Mouse (Mus musculus): Measurements from ENCODE around the gene Plxdc2. TPM values are rescaled to one million over a fixed set of nuclear protein-coding genes. Genes with fewer than 3 reads are reported as not detected.

The Plxdc2 gene
- polyA plus RNA-seq, 1 experiment from 2014 or later, result 16.5 TPM

DNA sequence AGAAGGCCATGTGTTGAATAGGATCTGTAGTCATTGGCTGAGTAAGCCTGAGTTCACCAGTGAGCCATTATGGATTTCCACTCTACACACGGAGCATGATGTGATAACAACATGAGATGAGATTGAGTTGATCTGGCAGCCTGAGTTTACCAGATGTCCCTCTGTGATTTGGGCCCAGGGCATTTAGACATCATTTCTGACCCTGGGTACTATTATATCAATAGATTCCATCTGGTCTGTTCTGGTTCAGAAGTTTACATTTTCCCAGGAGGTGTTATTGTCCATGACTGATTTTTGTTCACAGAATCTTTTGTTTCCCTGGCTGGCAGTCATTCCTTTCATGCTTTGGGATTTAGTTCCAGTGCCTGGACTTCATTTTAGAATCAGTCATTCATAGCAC lies 146.7 kb downstream of the Plxdc2 start:
- DNase-seq (ENCODE audit: low spot score) (no peak), ATAC-seq (replicated peaks; ENCODE audit: low FRiP score) (no peak)
- no peak overlapping the region for H3K4me3 ChIP-seq (ENCODE audit: low read depth, low read length)
- no peak overlapping the region for H3K4me2 ChIP-seq (ENCODE audit: low read depth, low read length, severe bottlenecking)
- H3K36me3 ChIP-seq (ENCODE audit: control insufficient read depth, insufficient read depth, low read length), result no peaks in the 10 kb centered on the region
- no peak overlapping the region for H3K9ac ChIP-seq (ENCODE audit: low read length)
- H3K27ac ChIP-seq (ENCODE audit: low read depth, low read length), result no peak overlapping the region
- H3K9me3 ChIP-seq (ENCODE audit: control insufficient read depth, low read length), result no peaks in the 10 kb centered on the region
- no peaks in the 10 kb centered on the region for H3K4me1 ChIP-seq (replicated peaks; ENCODE audit: control insufficient read depth, insufficient read depth, low read length)
- 63% methylated on average over 1 of the region's 1 CpGs for WGBS
- no peaks in the 10 kb centered on the region for H3K27me3 ChIP-seq (ENCODE audit: control insufficient read depth, insufficient read depth, low read length)

DNA sequence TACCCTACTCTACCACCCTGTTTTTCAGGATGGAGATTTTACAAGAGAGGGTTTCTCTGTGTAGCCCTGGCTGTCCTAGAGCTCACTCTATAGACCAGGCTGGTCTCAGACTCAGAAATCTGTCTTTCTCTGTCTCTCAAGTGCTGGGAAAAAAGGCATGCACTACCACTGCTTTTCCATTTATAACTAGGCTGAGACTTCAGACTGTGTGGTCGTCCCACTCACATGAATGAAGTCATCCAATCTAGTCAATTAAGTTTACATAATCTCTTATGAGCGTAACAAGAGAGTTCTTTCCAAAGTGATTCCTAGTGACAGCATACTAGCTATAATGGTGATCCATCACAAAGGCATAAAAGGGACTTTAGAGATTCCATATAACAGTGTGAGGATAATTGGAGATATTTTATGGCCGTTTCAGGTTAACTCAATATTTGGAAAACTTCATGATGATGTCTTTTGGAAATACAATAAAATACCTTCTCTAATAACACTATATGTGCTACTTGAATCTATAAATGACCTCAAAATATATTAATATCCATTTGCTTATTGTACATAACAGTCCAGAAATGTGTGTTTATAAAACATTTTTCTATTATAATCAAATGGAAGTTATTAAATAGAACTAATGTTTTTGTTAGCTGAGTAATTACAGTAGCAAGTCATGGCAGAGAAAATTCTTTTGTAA lies 151.6 kb downstream of the Plxdc2 start:
- Histone ChIP-seq H3K4me1 (replicated peaks; ENCODE audit: control insufficient read depth, insufficient read depth, low read length) (no peaks in the 10 kb centered on the region), H3K36me3 (ENCODE audit: control insufficient read depth, insufficient read depth, low read length) (no peaks in the 10 kb centered on the region), H3K27ac (ENCODE audit: low read depth, low read length) (no peak overlapping the region), H3K4me3 (ENCODE audit: low read depth, low read length) (no peak overlapping the region), H3K4me2 (ENCODE audit: low read depth, low read length, severe bottlenecking) (no peak overlapping the region), H3K27me3 (ENCODE audit: control insufficient read depth, insufficient read depth, low read length) (no peaks in the 10 kb centered on the region), H3K9ac (ENCODE audit: low read length) (no peak overlapping the region), H3K9me3 (ENCODE audit: control insufficient read depth, low read length) (no peaks in the 10 kb centered on the region)
- DNase-seq (ENCODE audit: low spot score), result no peak
- WGBS, result 67% methylated on average over 3 of the region's 3 CpGs
- no peak for ATAC-seq (replicated peaks; ENCODE audit: low FRiP score)

DNA sequence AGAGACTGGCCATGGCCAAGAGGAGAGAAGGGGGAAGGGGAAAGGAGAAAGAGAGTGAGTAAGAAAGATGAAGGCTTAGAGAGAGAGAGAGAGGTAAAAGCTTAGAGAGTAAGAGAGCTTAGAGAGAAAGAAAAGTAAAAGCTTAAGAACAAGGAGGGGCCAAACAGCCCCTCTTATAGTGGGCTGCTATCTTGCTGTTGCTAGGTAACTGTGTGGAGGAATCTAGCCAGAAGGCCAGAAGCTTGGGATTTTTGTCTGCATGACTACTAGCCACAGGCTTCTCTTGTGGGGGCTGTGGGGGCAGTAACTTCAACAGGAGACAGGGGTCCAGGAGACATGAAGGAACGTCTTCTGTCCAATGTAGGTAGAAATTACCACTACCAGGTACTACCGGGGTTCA lies 162.0 kb downstream of the Plxdc2 start:
- Histone ChIP-seq H3K27me3 (ENCODE audit: control insufficient read depth, insufficient read depth, low read length) (no peaks in the 10 kb centered on the region), H3K4me1 (replicated peaks; ENCODE audit: control insufficient read depth, insufficient read depth, low read length) (no peaks in the 10 kb centered on the region), H3K9me3 (ENCODE audit: control insufficient read depth, low read length) (no peaks in the 10 kb centered on the region), H3K36me3 (ENCODE audit: control insufficient read depth, insufficient read depth, low read length) (no peaks in the 10 kb centered on the region), H3K9ac (ENCODE audit: low read length) (no peak overlapping the region), H3K27ac (ENCODE audit: low read depth, low read length) (no peak overlapping the region), H3K4me2 (ENCODE audit: low read depth, low read length, severe bottlenecking) (no peak overlapping the region), H3K4me3 (ENCODE audit: low read depth, low read length) (no peak overlapping the region)
- WGBS, result 59% methylated on average over 2 of the region's 2 CpGs
- DNase-seq (ENCODE audit: low spot score), result no peak
- ATAC-seq (replicated peaks; ENCODE audit: low FRiP score), result 0 out of 2 replicates have a peak, but pooled peaks have one; percentile 33

- no peaks in the 10 kb centered on the region for H3K4me1 ChIP-seq (replicated peaks; ENCODE audit: control insufficient read depth, insufficient read depth, low read length)
- no peak for DNase-seq (ENCODE audit: low spot score)
- WGBS, result 88% methylated on average over 1 of the region's 1 CpGs
- no peak overlapping the region for H3K9ac ChIP-seq (ENCODE audit: low read length)
- no peaks in the 10 kb centered on the region for H3K36me3 ChIP-seq (ENCODE audit: control insufficient read depth, insufficient read depth, low read length)
- ATAC-seq (replicated peaks; ENCODE audit: low FRiP score), result no peak
- H3K27me3 ChIP-seq (ENCODE audit: control insufficient read depth, insufficient read depth, low read length), result no peaks in the 10 kb centered on the region
- H3K27ac ChIP-seq (ENCODE audit: low read depth, low read length), result no peak overlapping the region
- no peaks in the 10 kb centered on the region for H3K9me3 ChIP-seq (ENCODE audit: control insufficient read depth, low read length)
- H3K4me3 ChIP-seq (ENCODE audit: low read depth, low read length), result no peak overlapping the region
- no peak overlapping the region for H3K4me2 ChIP-seq (ENCODE audit: low read depth, low read length, severe bottlenecking)
These were observed 167.3 kb downstream of the Plxdc2 start for GRCm38 (mm10) chr2:16523427-16523826.

DNA sequence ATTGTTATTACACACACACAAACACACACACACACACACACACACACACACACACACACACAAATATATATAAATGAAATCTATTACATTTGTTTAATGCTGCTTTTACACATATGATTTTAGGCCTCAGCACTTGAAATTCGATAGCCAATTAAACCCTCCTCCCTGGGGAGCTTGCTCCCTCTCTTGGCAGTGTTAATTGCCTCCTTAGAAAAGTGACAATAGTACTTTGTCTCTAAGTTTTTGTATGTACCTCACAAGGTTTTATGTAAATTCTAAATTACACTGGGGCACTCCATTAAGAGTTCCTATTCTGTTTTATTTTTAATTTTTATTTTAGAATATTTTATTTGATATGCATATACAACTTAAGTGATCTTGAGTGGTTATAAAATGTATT lies 176.1 kb downstream of the Plxdc2 start:
- no peak for DNase-seq (ENCODE audit: low spot score)
- Histone ChIP-seq H3K36me3 (ENCODE audit: control insufficient read depth, insufficient read depth, low read length) (no peaks in the 10 kb centered on the region), H3K4me2 (ENCODE audit: low read depth, low read length, severe bottlenecking) (no peak overlapping the region), H3K4me3 (ENCODE audit: low read depth, low read length) (no peak overlapping the region), H3K27me3 (ENCODE audit: control insufficient read depth, insufficient read depth, low read length) (no peaks in the 10 kb centered on the region), H3K27ac (ENCODE audit: low read depth, low read length) (no peak overlapping the region), H3K4me1 (replicated peaks; ENCODE audit: control insufficient read depth, insufficient read depth, low read length) (no peaks in the 10 kb centered on the region), H3K9me3 (ENCODE audit: control insufficient read depth, low read length) (no peaks in the 10 kb centered on the region), H3K9ac (ENCODE audit: low read length) (no peak overlapping the region)
- 26% methylated on average over 1 of the region's 1 CpGs for WGBS
- peak; percentile 60; the same call in 1 of the 2 replicates for ATAC-seq (replicated peaks; ENCODE audit: low FRiP score)

DNA sequence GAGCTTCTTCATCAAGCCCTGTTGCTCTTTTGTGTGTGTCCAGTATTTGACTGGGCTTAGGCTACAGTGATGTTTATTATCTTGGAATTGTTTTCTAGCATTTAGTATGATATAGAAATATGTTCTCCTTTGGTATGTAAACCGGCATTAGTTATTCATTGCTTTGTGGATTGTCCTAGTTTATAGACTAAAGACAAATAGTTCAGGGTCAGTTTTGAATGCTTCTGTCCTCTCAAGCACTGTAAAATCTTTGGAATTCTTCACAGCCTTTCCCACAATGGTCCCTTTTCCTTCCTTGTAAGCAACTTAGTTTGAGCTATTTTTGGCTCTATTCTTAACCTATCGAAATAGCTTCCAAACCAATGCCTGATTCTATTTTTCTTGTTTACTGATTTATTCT lies 178.5 kb downstream of the Plxdc2 start:
- Histone ChIP-seq H3K27me3 (ENCODE audit: control insufficient read depth, insufficient read depth, low read length) (no peaks in the 10 kb centered on the region), H3K9ac (ENCODE audit: low read length) (no peak overlapping the region), H3K4me1 (replicated peaks; ENCODE audit: control insufficient read depth, insufficient read depth, low read length) (no peaks in the 10 kb centered on the region), H3K27ac (ENCODE audit: low read depth, low read length) (no peak overlapping the region), H3K4me3 (ENCODE audit: low read depth, low read length) (no peak overlapping the region), H3K4me2 (ENCODE audit: low read depth, low read length, severe bottlenecking) (no peak overlapping the region), H3K36me3 (ENCODE audit: control insufficient read depth, insufficient read depth, low read length) (no peaks in the 10 kb centered on the region), H3K9me3 (ENCODE audit: control insufficient read depth, low read length) (no peaks in the 10 kb centered on the region)
- 76% methylated on average over 2 of the region's 2 CpGs for WGBS
- DNase-seq (ENCODE audit: low spot score), result no peak
- ATAC-seq (replicated peaks; ENCODE audit: low FRiP score), result no peak

DNA sequence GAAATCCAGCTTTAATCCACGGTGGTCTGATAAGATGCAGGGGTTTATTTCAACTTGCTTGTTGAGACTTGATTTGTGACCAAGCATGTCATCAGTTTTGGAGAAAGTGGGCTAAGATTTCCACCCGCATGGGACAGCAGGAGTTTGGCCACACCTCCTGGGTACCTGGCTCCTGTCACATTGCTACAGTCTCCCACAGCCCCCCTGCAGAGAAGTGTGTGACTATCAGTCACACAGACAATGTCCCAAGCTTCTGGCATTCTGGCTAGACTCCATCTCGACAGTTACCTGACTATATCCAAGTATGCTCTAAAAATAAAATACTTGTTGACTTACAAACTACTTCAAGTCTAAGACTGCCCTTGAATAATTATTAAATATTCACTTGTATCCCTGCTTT lies 185.1 kb downstream of the Plxdc2 start:
- DNase-seq (ENCODE audit: low spot score), result no peak
- Histone ChIP-seq H3K9me3 (ENCODE audit: control insufficient read depth, low read length) (no peaks in the 10 kb centered on the region), H3K9ac (ENCODE audit: low read length) (no peak overlapping the region), H3K4me2 (ENCODE audit: low read depth, low read length, severe bottlenecking) (no peak overlapping the region), H3K4me3 (ENCODE audit: low read depth, low read length) (no peak overlapping the region), H3K4me1 (replicated peaks; ENCODE audit: control insufficient read depth, insufficient read depth, low read length) (no peaks in the 10 kb centered on the region), H3K36me3 (ENCODE audit: control insufficient read depth, insufficient read depth, low read length) (no peaks in the 10 kb centered on the region), H3K27me3 (ENCODE audit: control insufficient read depth, insufficient read depth, low read length) (no peaks in the 10 kb centered on the region), H3K27ac (ENCODE audit: low read depth, low read length) (no peak overlapping the region)
- whole genome bisulfite sequencing, result 81% methylated on average over 3 of the region's 3 CpGs
- no peak for ATAC-seq (replicated peaks; ENCODE audit: low FRiP score)

DNA sequence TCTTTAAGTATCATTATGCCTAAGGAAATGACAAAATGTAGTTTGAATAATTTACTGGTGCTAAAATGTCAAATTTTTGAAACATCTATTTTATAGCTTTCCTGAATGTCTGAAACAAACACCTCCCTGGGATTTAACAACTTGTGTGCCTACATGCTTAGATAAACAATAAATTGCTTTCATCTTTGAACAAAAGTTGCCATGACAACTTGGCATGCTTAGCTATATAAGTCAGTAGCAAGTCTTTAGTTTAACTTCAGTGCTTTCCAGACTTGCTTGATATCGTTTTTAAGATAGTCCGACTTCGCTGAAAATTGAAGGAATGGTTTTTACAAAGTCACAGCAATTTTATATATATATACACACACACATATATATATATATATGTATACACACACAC lies 189.1 kb downstream of the Plxdc2 start:
- WGBS, result 67% methylated on average over 3 of the region's 3 CpGs

DNA sequence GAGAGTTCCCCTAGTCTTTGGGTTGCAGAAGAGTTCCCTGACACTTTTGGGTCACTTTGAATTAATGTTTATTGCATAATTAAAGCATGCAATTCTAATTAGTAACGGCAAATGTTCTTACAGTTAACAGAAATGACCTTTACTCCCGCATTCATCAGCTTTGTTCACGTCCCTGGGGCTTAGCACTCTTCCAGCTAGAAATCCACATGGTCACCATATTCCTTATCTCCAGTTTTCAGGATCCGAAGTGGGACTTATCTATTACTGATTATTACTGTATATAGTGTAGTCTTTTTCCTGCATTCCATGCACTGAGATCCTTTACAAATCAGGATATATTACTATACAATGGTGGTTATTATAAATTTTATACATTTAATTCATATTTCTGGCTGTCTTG lies 203.2 kb downstream of the Plxdc2 start:
- Histone ChIP-seq H3K27me3 (ENCODE audit: control insufficient read depth, insufficient read depth, low read length) (no peaks in the 10 kb centered on the region), H3K9me3 (ENCODE audit: control insufficient read depth, low read length) (no peaks in the 10 kb centered on the region), H3K9ac (ENCODE audit: low read length) (no peak overlapping the region), H3K4me2 (ENCODE audit: low read depth, low read length, severe bottlenecking) (no peak overlapping the region), H3K36me3 (ENCODE audit: control insufficient read depth, insufficient read depth, low read length) (no peaks in the 10 kb centered on the region), H3K4me3 (ENCODE audit: low read depth, low read length) (no peak overlapping the region), H3K4me1 (replicated peaks; ENCODE audit: control insufficient read depth, insufficient read depth, low read length) (no peaks in the 10 kb centered on the region), H3K27ac (ENCODE audit: low read depth, low read length) (no peak overlapping the region)
- no peak for ATAC-seq (replicated peaks; ENCODE audit: low FRiP score)
- DNase-seq (ENCODE audit: low spot score), result no peak
- WGBS, result 85% methylated on average over 4 of the region's 4 CpGs

More for the DNA sequence above, 189.1 kb downstream of the Plxdc2 start:
- Histone ChIP-seq H3K27ac (ENCODE audit: low read depth, low read length) (no peak overlapping the region), H3K27me3 (ENCODE audit: control insufficient read depth, insufficient read depth, low read length) (no peaks in the 10 kb centered on the region), H3K9ac (ENCODE audit: low read length) (no peak overlapping the region), H3K9me3 (ENCODE audit: control insufficient read depth, low read length) (no peaks in the 10 kb centered on the region), H3K4me2 (ENCODE audit: low read depth, low read length, severe bottlenecking) (no peak overlapping the region), H3K4me3 (ENCODE audit: low read depth, low read length) (no peak overlapping the region), H3K36me3 (ENCODE audit: control insufficient read depth, insufficient read depth, low read length) (no peaks in the 10 kb centered on the region), H3K4me1 (replicated peaks; ENCODE audit: control insufficient read depth, insufficient read depth, low read length) (no peaks in the 10 kb centered on the region)
- ATAC-seq (replicated peaks; ENCODE audit: low FRiP score), result no peak
- DNase-seq (ENCODE audit: low spot score), result no peak

Data from forebrain, embryonic 11.5 days (tissue).